Mouse (Mus musculus) small intestine, adult 2 months (tissue): ENCODE results near the gene Fbxo30. TPM values are rescaled to one million over a fixed set of nuclear protein-coding genes. Genes with fewer than 3 reads are reported as not detected.
A peak's percentile ranks its signal among the peaks of the same experiment; 100 is the strongest.
"Not testable (repeated sequence)": the region's sequence is repeated elsewhere in the genome, so short reads cannot be mapped to it uniquely, and the experiment has no call there.

Experiments used
- H3K27ac ChIP-seq: fragments of 200-500 bp; 2 replicates; pipeline ENCODE4 v1.5.1; 2012; ENCODE audit warnings: low read depth, low read length, control low read depth, inconsistent platforms; ENCODE audit not compliant: insufficient read depth
- H3K27me3 ChIP-seq: fragments of 200-500 bp; 2 replicates; pipeline ENCODE4 v1.6.1; 2012; ENCODE audit warnings: mild to moderate bottlenecking, moderate library complexity, low read length, inconsistent platforms; ENCODE audit not compliant: control insufficient read depth, insufficient read depth
- H3K36me3 ChIP-seq: fragments of 200-500 bp; 2 replicates; pipeline ENCODE4 v1.6.1; 2012; ENCODE audit warnings: mild to moderate bottlenecking, low read length, control low read depth, inconsistent platforms; ENCODE audit not compliant: control insufficient read depth, insufficient read depth
- H3K4me1 ChIP-seq: fragments of 200-500 bp; 2 replicates; pipeline ENCODE4 v1.6.1; 2012; ENCODE audit warnings: low read length, inconsistent platforms, mixed read lengths; ENCODE audit not compliant: control insufficient read depth, insufficient read depth, insufficient read length
- H3K4me3 ChIP-seq: fragments of 200-500 bp; 2 replicates; pipeline ENCODE4 v1.5.1; 2012; ENCODE audit warnings: low read depth, mild to moderate bottlenecking, control low read depth, inconsistent platforms, low read length, moderate library complexity
- CTCF ChIP-seq: fragments of 200-500 bp; IDR thresholded peaks from 2 replicates; pipeline ENCODE4 v1.5.1; 2012; ENCODE audit warnings: low read depth, mild to moderate bottlenecking, control low read depth, inconsistent platforms, low read length, moderate library complexity, mixed read lengths; ENCODE audit not compliant: insufficient replicate concordance, insufficient read length; ENCODE audit errors: extremely low read depth
- POLR2A ChIP-seq: fragments of 200-500 bp; IDR thresholded peaks from 2 replicates; pipeline ENCODE4 v1.6.1; 2012; ENCODE audit warnings: low read depth, mild to moderate bottlenecking, control low read depth, inconsistent platforms, low read length, moderate library complexity
- WGBS: fragments of 180-500 bp; shearing (Covaris S2); methylation state at CpG from one replicate; pipeline ENCODE4 v1.1.7; 2018; 5-methylcytosine and 5-hydroxymethylcytosine counted together
- polyA plus RNA-seq: library from polyadenylated mRNA; depleted of rRNA; stranded (reverse); fragments of >200 nt; gene quantifications from 2 replicates; pipeline ENCODE4 v1.2.3, GENCODE M21; 2012

Gene Fbxo30
- polyA plus RNA-seq, 1 experiment, result 0.75 TPM

DNA sequence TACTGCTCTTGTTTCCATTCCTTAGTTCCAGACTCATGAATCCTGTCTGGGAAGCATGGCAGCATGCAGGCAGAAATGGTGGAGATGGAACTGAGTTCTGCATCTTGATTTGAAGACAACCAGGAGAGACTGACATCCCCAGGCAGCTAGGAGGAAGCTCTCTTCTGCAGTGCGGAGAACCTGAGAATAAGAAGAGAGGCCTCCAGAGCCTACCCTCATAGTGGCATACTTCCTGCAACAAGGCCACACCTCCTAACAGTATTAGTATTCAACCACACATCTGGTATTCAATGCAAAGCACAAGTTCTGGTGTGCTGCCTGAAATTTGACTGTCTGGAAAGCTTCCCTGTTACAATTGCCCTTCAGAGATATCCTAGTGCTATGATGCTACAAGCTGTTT is 28.7 kb downstream of the Fbxo30 start:
- no peaks in the 10 kb centered on the region for H3K27me3 ChIP-seq
- H3K27ac ChIP-seq, result no peak overlapping the region
- no peak for TF ChIP-seq POLR2A
- TF ChIP-seq CTCF, result no peak
- no peaks in the 10 kb centered on the region for H3K36me3 ChIP-seq
- 89% methylated on average over 1 of the region's 1 CpGs for WGBS
- no peaks in the 10 kb centered on the region for H3K4me1 ChIP-seq
- H3K4me3 ChIP-seq, result no peak overlapping the region

DNA sequence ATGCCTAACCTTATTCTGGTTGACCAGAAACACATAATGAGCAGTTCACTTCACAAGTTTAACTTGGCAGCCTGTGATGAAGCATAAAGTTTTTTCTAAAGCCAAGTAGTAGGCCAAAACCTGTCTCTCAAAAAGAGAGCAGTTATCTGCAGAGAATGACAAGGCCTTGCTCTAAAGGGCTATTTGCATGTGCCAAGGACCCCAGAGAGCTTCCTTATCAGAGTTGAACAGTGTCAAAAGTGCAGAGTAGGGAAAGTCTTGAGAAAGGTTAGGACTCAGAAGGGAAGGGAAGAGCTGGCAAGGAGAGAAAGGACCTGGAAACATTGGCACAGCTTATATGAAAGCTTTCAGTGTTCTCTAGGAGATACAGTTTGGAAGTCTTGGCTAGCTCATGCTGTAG is 29.4 kb downstream of the Fbxo30 start:
- no peak overlapping the region for H3K4me3 ChIP-seq
- no peaks in the 10 kb centered on the region for H3K36me3 ChIP-seq
- H3K27me3 ChIP-seq, result no peaks in the 10 kb centered on the region
- no peaks in the 10 kb centered on the region for H3K4me1 ChIP-seq
- no peak for TF ChIP-seq CTCF
- no peak overlapping the region for H3K27ac ChIP-seq

DNA sequence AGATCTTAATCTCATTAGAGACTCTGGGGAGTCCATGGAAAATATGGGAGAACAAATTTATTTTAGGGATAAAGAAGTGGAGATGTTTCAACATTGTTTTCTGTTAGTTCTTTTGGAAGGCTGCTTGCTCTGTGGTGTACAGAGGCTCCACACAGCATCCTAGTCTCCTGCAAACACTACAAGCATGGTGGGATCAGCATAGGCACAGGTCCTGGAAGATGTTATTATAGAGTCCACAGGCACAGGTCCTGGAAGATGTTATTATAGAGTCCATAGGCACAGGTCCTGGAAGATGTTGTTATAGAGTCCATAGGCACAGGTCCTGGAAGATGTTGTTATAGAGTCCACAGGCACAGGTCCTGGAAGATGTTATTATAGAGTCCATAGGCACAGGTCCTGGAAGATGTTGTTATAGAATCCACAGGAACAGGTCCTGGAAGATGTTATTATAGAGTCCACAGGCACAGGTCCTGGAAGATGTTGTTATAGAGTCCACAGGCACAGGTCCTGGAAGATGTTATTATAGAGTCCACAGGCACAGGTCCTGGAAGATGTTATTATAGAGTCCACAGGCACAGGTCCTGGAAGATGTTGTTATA is 36.8 kb downstream of the Fbxo30 start:
- not testable (repeated sequence) for H3K27me3 ChIP-seq, H3K27ac ChIP-seq

DNA sequence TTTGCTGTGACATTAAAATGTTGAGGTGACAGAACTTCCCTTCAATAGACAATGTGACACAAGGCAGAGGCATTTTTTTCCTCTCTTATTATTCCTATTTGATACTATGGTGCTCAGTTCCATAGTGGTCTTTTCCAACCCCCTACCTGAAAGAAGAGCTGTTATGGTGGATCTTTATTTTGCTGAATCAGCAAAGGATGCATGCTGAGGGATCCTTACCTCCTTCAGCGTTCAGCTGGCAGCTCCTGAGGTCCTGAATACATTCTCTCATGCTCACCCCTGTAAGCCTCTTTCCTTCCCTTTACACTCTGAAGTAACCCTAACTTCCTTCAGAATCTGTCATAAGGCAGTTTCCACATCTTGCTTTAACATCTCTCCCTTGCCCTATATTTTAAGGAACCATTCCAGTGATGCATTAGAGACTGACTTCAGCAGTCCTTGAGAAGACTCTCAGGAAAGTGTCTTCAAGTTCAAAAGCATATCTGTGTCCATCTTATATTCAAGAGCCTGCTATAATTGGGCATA is 38.4 kb downstream of the Fbxo30 start:
- H3K27me3 ChIP-seq, result no peaks in the 10 kb centered on the region
- 76% methylated on average over 1 of the region's 1 CpGs for whole genome bisulfite sequencing
- TF ChIP-seq CTCF (no peak), POLR2A (no peak)
- no peak overlapping the region for H3K27ac ChIP-seq
- no peaks in the 10 kb centered on the region for H3K4me1 ChIP-seq
- H3K36me3 ChIP-seq, result no peaks in the 10 kb centered on the region
- no peak overlapping the region for H3K4me3 ChIP-seq

More for the DNA sequence above, 36.8 kb downstream of the Fbxo30 start:
- H3K36me3 ChIP-seq, H3K4me1 ChIP-seq, H3K4me3 ChIP-seq: not testable (repeated sequence)

DNA sequence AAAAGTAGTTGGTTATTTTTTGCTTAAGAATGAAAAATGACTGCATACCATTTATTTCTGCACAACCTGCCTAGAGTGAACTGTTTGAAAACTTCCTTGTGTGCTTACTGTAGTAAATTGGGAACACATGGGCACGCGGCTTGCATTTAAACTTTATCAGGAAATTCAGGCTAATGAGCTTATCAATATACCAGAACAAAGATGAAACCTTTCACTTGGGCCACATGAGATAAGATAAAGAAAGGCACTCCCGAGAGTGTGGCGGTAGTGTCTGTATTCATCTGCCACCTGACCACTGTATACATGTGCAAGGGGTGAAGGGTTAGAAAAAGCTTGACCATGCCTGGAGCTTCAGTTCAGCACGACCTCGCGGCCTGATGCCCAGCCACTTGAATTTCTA is 41.2 kb downstream of the Fbxo30 start:
- no peaks in the 10 kb centered on the region for H3K4me1 ChIP-seq
- TF ChIP-seq POLR2A (no peak), CTCF (no peak)
- no peaks in the 10 kb centered on the region for H3K27me3 ChIP-seq
- 42% methylated on average over 7 of the region's 7 CpGs for WGBS
- no peaks in the 10 kb centered on the region for H3K36me3 ChIP-seq
- no peak overlapping the region for H3K4me3 ChIP-seq
- no peak overlapping the region for H3K27ac ChIP-seq

DNA sequence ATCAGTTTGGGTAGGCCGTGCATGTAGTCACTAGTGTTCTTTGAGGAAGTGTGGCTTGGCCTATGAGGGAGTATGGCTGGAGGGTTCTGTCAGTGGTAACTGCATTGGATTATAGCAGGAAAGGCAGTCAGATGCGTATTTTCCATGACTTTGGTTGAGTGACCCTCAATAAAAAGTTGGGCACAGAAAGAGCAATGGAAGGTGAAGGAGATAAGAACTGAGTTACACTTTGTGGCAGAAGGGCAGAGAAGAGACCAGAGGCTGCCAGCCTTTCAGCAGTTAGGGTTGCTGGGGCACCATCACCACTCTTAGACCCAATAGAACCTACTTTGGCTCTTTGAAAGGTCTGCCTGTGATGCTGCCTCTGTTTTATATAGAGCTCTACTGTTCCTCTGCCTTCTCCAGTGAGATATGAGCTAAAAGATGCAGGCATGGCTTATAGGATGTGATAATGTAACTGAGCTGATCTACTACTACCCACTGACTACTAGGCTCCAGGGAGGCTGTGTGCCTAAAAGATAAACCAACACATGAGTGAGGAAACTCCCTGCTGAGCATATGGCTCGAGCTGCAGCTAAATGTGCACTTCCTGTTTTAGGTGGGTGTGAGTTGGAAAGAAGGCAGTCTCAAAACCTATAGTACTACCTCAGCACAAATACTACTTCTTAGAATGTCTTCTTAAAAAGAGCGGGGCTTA is 42.2 kb downstream of the Fbxo30 start:
- TF ChIP-seq POLR2A (no peak), CTCF (no peak)
- Histone ChIP-seq H3K4me3 (no peak overlapping the region), H3K4me1 (no peaks in the 10 kb centered on the region), H3K36me3 (no peaks in the 10 kb centered on the region), H3K27ac (no peak overlapping the region), H3K27me3 (no peaks in the 10 kb centered on the region)
- 74% methylated on average over 4 of the region's 4 CpGs for WGBS

DNA sequence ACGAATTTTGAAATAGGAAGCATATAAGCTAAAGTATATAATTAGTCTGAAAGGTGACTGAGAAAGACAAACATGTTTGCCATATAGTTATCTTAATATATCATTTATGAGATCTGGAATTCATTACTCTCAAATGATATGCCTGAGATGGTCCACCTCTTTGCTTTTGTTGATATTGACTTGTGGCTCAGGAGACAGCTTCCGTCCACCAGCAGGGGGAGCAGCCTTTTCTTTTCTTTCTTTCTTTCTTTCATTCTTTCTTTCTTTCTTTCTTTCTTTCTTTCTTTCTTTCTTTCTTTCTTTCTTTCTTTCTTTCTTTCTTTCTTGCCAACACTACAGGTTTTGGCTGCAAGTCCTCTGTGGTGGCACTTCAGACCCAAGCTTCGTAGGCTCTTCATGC is 45.4 kb downstream of the Fbxo30 start:
- Histone ChIP-seq H3K4me3 (no peak overlapping the region), H3K27ac (no peak overlapping the region), H3K36me3 (no peaks in the 10 kb centered on the region), H3K27me3 (no peaks in the 10 kb centered on the region), H3K4me1 (no peaks in the 10 kb centered on the region)
- no peak for TF ChIP-seq POLR2A
- TF ChIP-seq CTCF, result peak; percentile 36; the same call in 1 of the 2 replicates
- 89% methylated on average over 3 of the region's 3 CpGs for WGBS
